Mouse (Mus musculus): ENCODE measurements around the gene Gm42417. TPM values are rescaled to one million over a fixed set of nuclear protein-coding genes. Genes with fewer than 3 reads are reported as not detected.

The Gm42417 gene
- polyA plus RNA-seq, 1 experiment from 2014 or later = not detected

GRCm38 (mm10) chr1:36552506-36552905, 13.3 kb upstream of the Gm42417 start:
- no peak overlapping the region for H3K4me2 ChIP-seq (ENCODE audit: low read length)
- WGBS = 88% methylated on average over 16 of the region's 16 CpGs
- H3K4me1 ChIP-seq (replicated peaks; ENCODE audit: control insufficient read depth, insufficient read depth, low read length) = peaks cover 38% of the 10 kb centered on the region
- H3K27me3 ChIP-seq (replicated peaks; ENCODE audit: control insufficient read depth, insufficient read depth, low read length) = no peaks in the 10 kb centered on the region
- H3K36me3 ChIP-seq (ENCODE audit: control insufficient read depth, insufficient read depth, low read length) = peaks cover 69% of the 10 kb centered on the region
- H3K27ac ChIP-seq (ENCODE audit: low read depth) = no peak overlapping the region
- ATAC-seq (replicated peaks; ENCODE audit: low FRiP score, low TSS enrichment, low read depth) = no peak
- H3K4me3 ChIP-seq (ENCODE audit: low read depth, low read length) = no peak overlapping the region
- H3K9me3 ChIP-seq (ENCODE audit: control insufficient read depth, low read length) = no peaks in the 10 kb centered on the region
- no peak for DNase-seq (ENCODE audit: low spot score)
- H3K9ac ChIP-seq (ENCODE audit: low read length) = no peak overlapping the region

- ATAC-seq (replicated peaks; ENCODE audit: low FRiP score, low TSS enrichment, low read depth) = no peak
- Histone ChIP-seq H3K4me2 (ENCODE audit: low read length) (no peak overlapping the region), H3K4me1 (replicated peaks; ENCODE audit: control insufficient read depth, insufficient read depth, low read length) (peaks cover 41% of the 10 kb centered on the region), H3K36me3 (ENCODE audit: control insufficient read depth, insufficient read depth, low read length) (peaks cover 69% of the 10 kb centered on the region), H3K27ac (ENCODE audit: low read depth) (no peak overlapping the region), H3K27me3 (replicated peaks; ENCODE audit: control insufficient read depth, insufficient read depth, low read length) (no peaks in the 10 kb centered on the region), H3K9me3 (ENCODE audit: control insufficient read depth, low read length) (no peaks in the 10 kb centered on the region), H3K9ac (ENCODE audit: low read length) (no peak overlapping the region), H3K4me3 (ENCODE audit: low read depth, low read length) (no peak overlapping the region)
- DNase-seq (ENCODE audit: low spot score) = no peak
- 89% methylated on average over 17 of the region's 17 CpGs for WGBS
Measured at GRCm38 (mm10) chr1:36551904-36552303, 12.7 kb upstream of the Gm42417 start.

DNA sequence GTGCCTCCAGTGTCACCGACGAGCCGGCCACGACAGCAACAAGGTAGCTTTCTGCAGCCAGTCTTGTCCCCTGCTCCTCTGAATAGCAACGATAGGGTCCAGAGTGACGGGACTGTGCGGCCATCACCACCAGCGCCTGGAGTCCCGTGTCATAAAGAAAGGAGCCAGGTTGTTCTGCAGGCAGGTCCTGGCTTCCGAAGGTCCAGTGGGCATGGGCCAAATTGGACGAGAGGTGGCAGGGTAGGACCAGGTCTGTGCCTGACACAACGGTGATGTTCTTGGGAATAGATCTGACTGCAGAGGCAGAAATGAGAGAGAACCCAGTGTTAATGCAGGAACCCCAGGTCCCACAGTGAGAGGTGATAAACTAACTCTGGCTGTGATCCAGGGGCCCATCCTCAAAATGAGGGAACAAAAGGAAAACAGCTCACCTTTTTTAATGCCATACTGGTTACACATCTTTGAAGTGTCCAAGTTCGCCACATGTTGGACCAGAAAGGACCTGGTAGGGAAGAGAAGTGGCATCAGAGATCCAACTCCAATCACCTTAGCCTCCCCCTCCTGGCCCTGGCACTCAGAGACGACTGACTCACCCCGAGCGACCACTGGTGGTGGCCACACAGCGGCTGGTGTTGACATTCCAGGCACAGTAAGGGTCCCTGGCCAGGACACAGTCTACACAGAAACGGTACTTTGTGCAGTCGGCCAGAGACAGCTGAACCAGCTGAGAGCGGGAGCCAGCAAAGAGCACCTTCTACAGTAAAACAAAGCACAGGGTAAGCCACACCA, 11.0 kb upstream of the Gm42417 start:
- Histone ChIP-seq H3K4me3 (ENCODE audit: low read depth, low read length) (no peak overlapping the region), H3K4me2 (ENCODE audit: low read length) (no peak overlapping the region), H3K9ac (ENCODE audit: low read length) (no peak overlapping the region), H3K27me3 (replicated peaks; ENCODE audit: control insufficient read depth, insufficient read depth, low read length) (no peaks in the 10 kb centered on the region), H3K36me3 (ENCODE audit: control insufficient read depth, insufficient read depth, low read length) (peaks cover 67% of the 10 kb centered on the region), H3K4me1 (replicated peaks; ENCODE audit: control insufficient read depth, insufficient read depth, low read length) (peaks cover 41% of the 10 kb centered on the region), H3K27ac (ENCODE audit: low read depth) (no peak overlapping the region), H3K9me3 (ENCODE audit: control insufficient read depth, low read length) (no peaks in the 10 kb centered on the region)
- 80% methylated on average over 20 of the region's 20 CpGs for WGBS
- ATAC-seq (replicated peaks; ENCODE audit: low FRiP score, low TSS enrichment, low read depth) (no peak), DNase-seq (ENCODE audit: low spot score) (no peak)

DNA sequence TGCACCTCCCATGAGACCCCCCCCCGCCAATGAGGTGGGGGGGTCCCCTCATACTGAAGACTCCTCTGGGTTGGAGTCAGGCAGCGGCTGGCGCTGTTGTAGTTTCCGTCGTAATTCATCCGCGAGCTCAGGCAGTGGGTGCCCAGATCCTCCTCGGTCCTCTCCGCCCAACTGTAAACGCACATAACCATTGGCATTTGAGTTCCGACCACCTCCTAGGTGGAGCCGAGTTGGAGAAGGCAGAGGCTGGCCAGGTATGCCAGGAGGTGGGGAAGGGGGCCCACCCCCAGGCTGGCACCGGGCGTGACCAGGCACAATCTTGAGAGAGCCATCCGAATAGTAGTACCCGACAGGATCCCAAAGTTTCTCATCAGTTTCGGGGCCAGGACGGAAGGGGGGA, 10.3 kb upstream of the Gm42417 start:
- H3K4me1 ChIP-seq (replicated peaks; ENCODE audit: control insufficient read depth, insufficient read depth, low read length) = peaks cover 33% of the 10 kb centered on the region
- ATAC-seq (replicated peaks; ENCODE audit: low FRiP score, low TSS enrichment, low read depth) (no peak), DNase-seq (ENCODE audit: low spot score) (no peak)
- 73% methylated on average over 18 of the region's 18 CpGs for WGBS
- H3K9ac ChIP-seq (ENCODE audit: low read length) = no peak overlapping the region
- H3K9me3 ChIP-seq (ENCODE audit: control insufficient read depth, low read length) = no peaks in the 10 kb centered on the region
- H3K27ac ChIP-seq (ENCODE audit: low read depth) = no peak overlapping the region
- no peaks in the 10 kb centered on the region for H3K27me3 ChIP-seq (replicated peaks; ENCODE audit: control insufficient read depth, insufficient read depth, low read length)
- no peak overlapping the region for H3K4me3 ChIP-seq (ENCODE audit: low read depth, low read length)
- peaks cover 59% of the 10 kb centered on the region for H3K36me3 ChIP-seq (ENCODE audit: control insufficient read depth, insufficient read depth, low read length)
- no peak overlapping the region for H3K4me2 ChIP-seq (ENCODE audit: low read length)

- Histone ChIP-seq H3K27ac (ENCODE audit: low read depth) (no peak overlapping the region), H3K4me3 (ENCODE audit: low read depth, low read length) (no peak overlapping the region), H3K36me3 (ENCODE audit: control insufficient read depth, insufficient read depth, low read length) (peaks cover 52% of the 10 kb centered on the region), H3K4me1 (replicated peaks; ENCODE audit: control insufficient read depth, insufficient read depth, low read length) (peaks cover 27% of the 10 kb centered on the region), H3K4me2 (ENCODE audit: low read length) (no peak overlapping the region), H3K9ac (ENCODE audit: low read length) (no peak overlapping the region), H3K27me3 (replicated peaks; ENCODE audit: control insufficient read depth, insufficient read depth, low read length) (no peaks in the 10 kb centered on the region), H3K9me3 (ENCODE audit: control insufficient read depth, low read length) (no peaks in the 10 kb centered on the region)
- WGBS = 47% methylated on average over 8 of the region's 8 CpGs
- ATAC-seq (replicated peaks; ENCODE audit: low FRiP score, low TSS enrichment, low read depth) (no peak), DNase-seq (ENCODE audit: low spot score) (no peak)
Measured at GRCm38 (mm10) chr1:36548771-36549170, 9.5 kb upstream of the Gm42417 start.

DNA sequence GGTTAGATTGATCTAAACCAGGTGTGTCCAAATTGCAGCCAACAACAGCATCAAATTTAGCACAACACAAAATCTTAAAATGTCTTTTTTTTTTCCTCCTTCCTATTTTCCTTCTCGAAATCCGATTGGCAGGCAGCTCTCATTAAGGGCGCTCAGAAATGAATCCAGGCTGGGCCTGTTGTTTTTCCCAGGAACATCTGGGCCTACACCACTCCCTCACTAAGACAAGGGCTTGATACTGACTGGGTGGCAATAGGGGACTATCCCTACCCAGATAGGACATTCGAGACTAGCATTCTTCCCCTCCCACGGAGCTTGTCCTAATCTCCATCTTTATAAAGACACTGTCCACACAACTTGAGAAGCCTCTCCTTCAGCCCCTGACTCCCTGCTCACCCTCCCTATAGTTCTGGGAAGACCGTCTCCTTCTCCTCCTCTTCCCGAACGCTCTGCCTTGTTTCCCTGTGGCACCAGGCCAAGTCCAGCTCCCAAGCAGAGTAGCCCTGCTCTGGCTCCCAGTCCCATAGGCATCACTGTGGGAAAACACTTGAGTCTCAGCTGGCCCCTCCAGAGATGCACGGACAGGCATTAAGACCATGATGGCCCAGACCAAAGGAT, 8.9 kb upstream of the Gm42417 start:
- Histone ChIP-seq H3K4me1 (replicated peaks; ENCODE audit: control insufficient read depth, insufficient read depth, low read length) (peaks cover 27% of the 10 kb centered on the region), H3K4me3 (ENCODE audit: low read depth, low read length) (no peak overlapping the region), H3K9me3 (ENCODE audit: control insufficient read depth, low read length) (no peaks in the 10 kb centered on the region), H3K27ac (ENCODE audit: low read depth) (peak overlapping the region; percentile 60), H3K27me3 (replicated peaks; ENCODE audit: control insufficient read depth, insufficient read depth, low read length) (no peaks in the 10 kb centered on the region), H3K36me3 (ENCODE audit: control insufficient read depth, insufficient read depth, low read length) (peaks cover 45% of the 10 kb centered on the region), H3K9ac (ENCODE audit: low read length) (no peak overlapping the region), H3K4me2 (ENCODE audit: low read length) (no peak overlapping the region)
- ATAC-seq (replicated peaks; ENCODE audit: low FRiP score, low TSS enrichment, low read depth) (no peak), DNase-seq (ENCODE audit: low spot score) (no peak)
- WGBS = 42% methylated on average over 9 of the region's 9 CpGs

DNA sequence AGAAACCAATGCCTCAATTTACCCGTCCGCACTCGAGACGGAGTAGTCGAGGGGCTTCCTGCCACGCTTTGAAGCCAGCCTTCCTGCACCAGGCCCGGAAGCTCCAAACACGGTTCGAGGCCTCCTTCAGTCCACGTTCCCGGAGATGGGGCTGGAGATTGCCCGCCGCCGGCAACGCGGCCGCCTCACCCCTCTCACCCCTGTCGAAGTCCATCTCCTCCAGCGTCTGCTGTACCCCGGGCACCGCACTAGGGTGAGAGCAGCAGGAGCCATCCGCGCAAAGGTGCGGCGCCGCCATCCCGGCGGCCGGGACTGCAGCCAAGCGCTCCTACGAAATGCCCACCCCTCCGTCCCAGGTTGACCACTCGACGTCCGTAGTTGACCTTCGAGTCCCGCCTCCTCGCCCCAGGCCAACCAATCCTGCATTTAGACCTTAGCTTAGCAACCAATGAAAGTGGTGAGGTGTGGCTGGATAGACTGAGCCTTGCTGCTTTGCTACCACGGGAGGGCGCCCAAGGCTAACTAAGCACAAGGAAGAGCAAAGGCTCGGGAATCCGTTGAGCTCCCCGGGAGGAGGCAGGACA, 7.8 kb upstream of the Gm42417 start, which contains the start of gene Ankrd39:
Gene Ankrd39 (minus strand): TSS at position 558 of the 584 bp plus-strand sequence.
- peaks cover 27% of the 10 kb centered on the region for H3K4me1 ChIP-seq (replicated peaks; ENCODE audit: control insufficient read depth, insufficient read depth, low read length)
- WGBS = under 1% methylated on average over 43 of the region's 43 CpGs

GRCm38 (mm10) chr1:36545845-36546600, 6.8 kb upstream of the Gm42417 start:
- no peak for ATAC-seq (replicated peaks; ENCODE audit: low FRiP score, low TSS enrichment, low read depth)
- peaks cover 41% of the 10 kb centered on the region for H3K36me3 ChIP-seq (ENCODE audit: control insufficient read depth, insufficient read depth, low read length)
- H3K4me1 ChIP-seq (replicated peaks; ENCODE audit: control insufficient read depth, insufficient read depth, low read length) = peaks cover 27% of the 10 kb centered on the region
- H3K27ac ChIP-seq (ENCODE audit: low read depth) = no peak overlapping the region
- peak overlapping the region; percentile 60 for H3K9ac ChIP-seq (ENCODE audit: low read length)
- no peaks in the 10 kb centered on the region for H3K27me3 ChIP-seq (replicated peaks; ENCODE audit: control insufficient read depth, insufficient read depth, low read length)
- no peaks in the 10 kb centered on the region for H3K9me3 ChIP-seq (ENCODE audit: control insufficient read depth, low read length)
- DNase-seq (ENCODE audit: low spot score) = no peak
- H3K4me3 ChIP-seq (ENCODE audit: low read depth, low read length) = peak overlapping the region; percentile 73
- peak overlapping the region; percentile 75 for H3K4me2 ChIP-seq (ENCODE audit: low read length)
- WGBS = 67% methylated on average over 19 of the region's 19 CpGs

More for the DNA sequence above, 7.8 kb upstream of the Gm42417 start, which contains the start of gene Ankrd39:
- ATAC-seq (replicated peaks; ENCODE audit: low FRiP score, low TSS enrichment, low read depth) (peak; percentile 96), DNase-seq (ENCODE audit: low spot score) (peak; percentile 91)
- peak within 1 kb of the TSS; percentile 73 for H3K4me3 ChIP-seq (ENCODE audit: low read depth, low read length)
- H3K36me3 ChIP-seq (ENCODE audit: control insufficient read depth, insufficient read depth, low read length) = peaks cover 41% of the 10 kb centered on the region
- H3K27me3 ChIP-seq (replicated peaks; ENCODE audit: control insufficient read depth, insufficient read depth, low read length) = no peaks in the 10 kb centered on the region
- peak within 1 kb of the TSS; percentile 75 for H3K4me2 ChIP-seq (ENCODE audit: low read length)
- peak within 1 kb of the TSS; percentile 60 for H3K27ac ChIP-seq (ENCODE audit: low read depth)
- H3K9me3 ChIP-seq (ENCODE audit: control insufficient read depth, low read length) = no peaks in the 10 kb centered on the region
- H3K9ac ChIP-seq (ENCODE audit: low read length) = peak within 1 kb of the TSS; percentile 60

Measured in intestine, embryonic 14.5 days (tissue).